Mouse (Mus musculus): ENCODE results near the gene Rundc3a. TPM values are rescaled to one million over a fixed set of nuclear protein-coding genes. Genes with fewer than 3 reads are reported as not detected.
A peak's percentile ranks its signal among the peaks of the same experiment; 100 is the strongest.

Gene Rundc3a
- total and polyA plus RNA-seq, 3 experiments = 0.16 TPM; not detected in 2

GRCm38 (mm10) chr11:102432115-102432843 is 39.1 kb downstream of the Rundc3a start:
- Histone ChIP-seq H3K27me3 (ENCODE audit: insufficient read depth, low read length) (peaks cover 25% of the 10 kb centered on the region), H3K4me1 (ENCODE audit: insufficient read depth, low read depth, low read length) (peaks cover 36% of the 10 kb centered on the region), H3K36me3 (replicated peaks) (peaks cover 36% of the 10 kb centered on the region), H3K9me3 (replicated peaks) (peaks cover 2% of the 10 kb centered on the region), H3K4me3 (ENCODE audit: low read depth, low read length) (peak overlapping the region; percentile 42; the same call in 1 of the 2 replicates)
- ATAC-seq (ENCODE audit: extremely low read depth, insufficient number of reproducible peaks, low FRiP score, poor library complexity, severe bottlenecking) (no peak), DNase-seq (ENCODE audit: low spot score) (no peak)
- TF ChIP-seq GATA2 (IDR thresholded peaks at IDR 0.05; ENCODE audit: borderline replicate concordance, low read depth, low read length) (no peak), CTCF (IDR thresholded peaks at IDR 0.05; ENCODE audit: low read depth, low read length) (no peak), POLR2AphosphoS5 (IDR thresholded peaks at IDR 0.05; ENCODE audit: insufficient replicate concordance, low read depth, low read length) (no peak), TAL1 (conservative IDR thresholded peaks at IDR 0.05; ENCODE audit: low read depth, low read length) (no peak), GATA1 (IDR thresholded peaks at IDR 0.05; ENCODE audit: borderline replicate concordance, low read length) (no peak)

DNA sequence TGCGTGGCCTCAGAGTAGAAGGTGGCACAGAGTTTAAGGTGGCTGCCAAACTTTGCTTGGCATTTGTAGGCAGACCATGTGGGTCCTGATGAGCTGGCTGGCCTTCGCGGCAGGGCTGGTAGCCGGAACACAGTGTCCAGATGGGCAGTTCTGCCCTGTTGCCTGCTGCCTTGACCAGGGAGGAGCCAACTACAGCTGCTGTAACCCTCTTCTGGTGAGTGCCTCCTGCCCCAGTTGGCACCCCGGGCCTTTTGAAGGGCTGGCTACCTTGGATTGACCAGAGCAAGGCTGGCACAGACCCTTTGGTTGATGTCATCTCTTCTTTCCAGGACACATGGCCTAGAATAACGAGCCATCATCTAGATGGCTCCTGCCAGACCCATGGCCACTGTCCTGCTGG is 39.7 kb downstream of the Rundc3a start:
- TF ChIP-seq CTCF (IDR thresholded peaks at IDR 0.05; ENCODE audit: low read depth, low read length) (no peak), POLR2AphosphoS5 (IDR thresholded peaks at IDR 0.05; ENCODE audit: insufficient replicate concordance, low read depth, low read length) (no peak), GATA2 (IDR thresholded peaks at IDR 0.05; ENCODE audit: borderline replicate concordance, low read depth, low read length) (no peak), TAL1 (conservative IDR thresholded peaks at IDR 0.05; ENCODE audit: low read depth, low read length) (no peak), GATA1 (IDR thresholded peaks at IDR 0.05; ENCODE audit: borderline replicate concordance, low read length) (no peak)
- Histone ChIP-seq H3K4me3 (ENCODE audit: low read depth, low read length) (0 out of 2 replicates have a peak overlapping the region, but pooled peaks have one; percentile 11), H3K36me3 (replicated peaks) (peaks cover 36% of the 10 kb centered on the region), H3K4me1 (ENCODE audit: insufficient read depth, low read depth, low read length) (peaks cover 41% of the 10 kb centered on the region), H3K9me3 (replicated peaks) (peaks cover 8% of the 10 kb centered on the region), H3K27me3 (ENCODE audit: insufficient read depth, low read length) (peaks cover 31% of the 10 kb centered on the region)
- DNase-seq (ENCODE audit: low spot score) (no peak), ATAC-seq (ENCODE audit: extremely low read depth, insufficient number of reproducible peaks, low FRiP score, poor library complexity, severe bottlenecking) (no peak)

DNA sequence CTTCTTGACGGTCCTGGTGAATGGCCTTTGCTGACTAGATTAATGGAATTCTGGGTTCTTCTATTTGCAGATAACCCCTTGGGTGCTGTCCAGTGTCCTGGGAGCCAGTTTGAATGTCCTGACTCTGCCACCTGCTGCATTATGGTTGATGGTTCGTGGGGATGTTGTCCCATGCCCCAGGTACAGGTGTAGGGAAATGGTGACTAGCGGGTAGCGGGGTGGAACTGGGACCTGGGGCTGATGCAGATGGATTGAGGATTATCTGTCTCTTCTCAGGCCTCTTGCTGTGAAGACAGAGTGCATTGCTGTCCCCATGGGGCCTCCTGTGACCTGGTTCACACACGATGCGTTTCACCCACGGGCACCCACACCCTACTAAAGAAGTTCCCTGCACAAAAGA is 40.7 kb downstream of the Rundc3a start:
- ATAC-seq (ENCODE audit: extremely low read depth, insufficient number of reproducible peaks, low FRiP score, poor library complexity, severe bottlenecking) (no peak), DNase-seq (ENCODE audit: low spot score) (no peak)
- Histone ChIP-seq H3K36me3 (replicated peaks) (peaks cover 36% of the 10 kb centered on the region), H3K4me3 (ENCODE audit: low read depth, low read length) (no peak overlapping the region), H3K27me3 (ENCODE audit: insufficient read depth, low read length) (peaks cover 40% of the 10 kb centered on the region), H3K9me3 (replicated peaks) (peaks cover 14% of the 10 kb centered on the region), H3K4me1 (ENCODE audit: insufficient read depth, low read depth, low read length) (peaks cover 47% of the 10 kb centered on the region)
- TF ChIP-seq CTCF (IDR thresholded peaks at IDR 0.05; ENCODE audit: low read depth, low read length) = no peak
- TF ChIP-seq GATA1 (IDR thresholded peaks at IDR 0.05; ENCODE audit: borderline replicate concordance, low read length) = no peak
- no peak for TF ChIP-seq GATA2 (IDR thresholded peaks at IDR 0.05; ENCODE audit: borderline replicate concordance, low read depth, low read length)
- no peak for TF ChIP-seq TAL1 (conservative IDR thresholded peaks at IDR 0.05; ENCODE audit: low read depth, low read length)
- no peak for TF ChIP-seq POLR2AphosphoS5 (IDR thresholded peaks at IDR 0.05; ENCODE audit: insufficient replicate concordance, low read depth, low read length)

GRCm38 (mm10) chr11:102434406-102434805 is 41.2 kb downstream of the Rundc3a start:
- 0 out of 2 replicates have a peak, but pooled peaks have one; percentile 17 for ATAC-seq (ENCODE audit: extremely low read depth, insufficient number of reproducible peaks, low FRiP score, poor library complexity, severe bottlenecking)
- peaks cover 14% of the 10 kb centered on the region for H3K9me3 ChIP-seq (replicated peaks)
- peaks cover 40% of the 10 kb centered on the region for H3K27me3 ChIP-seq (ENCODE audit: insufficient read depth, low read length)
- no peak for TF ChIP-seq POLR2AphosphoS5 (IDR thresholded peaks at IDR 0.05; ENCODE audit: insufficient replicate concordance, low read depth, low read length)
- TF ChIP-seq CTCF (IDR thresholded peaks at IDR 0.05; ENCODE audit: low read depth, low read length) = peak; percentile 53
- TF ChIP-seq GATA2 (IDR thresholded peaks at IDR 0.05; ENCODE audit: borderline replicate concordance, low read depth, low read length) = no peak
- TF ChIP-seq GATA1 (IDR thresholded peaks at IDR 0.05; ENCODE audit: borderline replicate concordance, low read length) = no peak
- no peak for TF ChIP-seq TAL1 (conservative IDR thresholded peaks at IDR 0.05; ENCODE audit: low read depth, low read length)
- peaks cover 44% of the 10 kb centered on the region for H3K4me1 ChIP-seq (ENCODE audit: insufficient read depth, low read depth, low read length)
- H3K4me3 ChIP-seq (ENCODE audit: low read depth, low read length) = no peak overlapping the region
- H3K36me3 ChIP-seq (replicated peaks) = peaks cover 36% of the 10 kb centered on the region
- DNase-seq (ENCODE audit: low spot score) = peak; percentile 70

DNA sequence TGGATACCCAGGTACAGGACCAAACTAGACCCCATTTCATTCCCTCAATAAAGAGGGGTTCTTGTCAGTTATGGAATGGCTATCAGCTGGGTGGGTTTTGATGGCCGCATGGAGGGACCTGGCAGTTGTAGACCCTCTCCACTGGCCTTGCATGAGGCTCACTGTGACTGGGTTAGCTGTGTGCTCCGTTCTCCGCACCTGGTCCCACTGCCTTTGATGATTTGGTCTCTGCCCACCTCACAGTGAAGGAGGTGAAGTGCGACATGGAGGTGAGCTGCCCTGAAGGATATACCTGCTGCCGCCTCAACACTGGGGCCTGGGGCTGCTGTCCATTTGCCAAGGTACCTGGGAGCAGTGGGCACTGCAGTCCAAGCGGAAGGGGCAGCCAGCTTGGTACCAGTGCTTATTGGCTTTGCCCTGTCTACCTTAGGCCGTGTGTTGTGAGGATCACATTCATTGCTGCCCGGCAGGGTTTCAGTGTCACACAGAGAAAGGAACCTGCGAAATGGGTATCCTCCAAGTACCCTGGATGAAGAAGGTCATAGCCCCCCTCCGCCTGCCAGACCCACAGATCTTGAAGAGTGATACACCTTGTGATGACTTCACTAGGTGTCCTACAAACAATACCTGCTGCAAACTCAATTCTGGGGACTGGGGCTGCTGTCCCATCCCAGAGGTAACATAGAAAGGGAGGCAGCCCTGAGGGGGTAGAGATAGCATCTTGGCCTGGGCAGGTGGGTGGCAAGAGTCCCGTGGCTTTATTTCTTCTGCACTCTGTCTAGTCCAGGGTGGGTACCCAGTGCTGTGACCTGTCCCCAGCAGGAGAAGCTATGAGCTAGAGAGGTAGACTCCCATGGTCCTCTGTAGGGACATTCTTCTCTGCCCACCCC is 41.9 kb downstream of the Rundc3a start:
- ATAC-seq (ENCODE audit: extremely low read depth, insufficient number of reproducible peaks, low FRiP score, poor library complexity, severe bottlenecking) (no peak), DNase-seq (ENCODE audit: low spot score) (no peak)
- H3K9me3 ChIP-seq (replicated peaks) = peaks cover 14% of the 10 kb centered on the region
- peaks cover 45% of the 10 kb centered on the region for H3K27me3 ChIP-seq (ENCODE audit: insufficient read depth, low read length)
- H3K36me3 ChIP-seq (replicated peaks) = peaks cover 36% of the 10 kb centered on the region
- H3K4me1 ChIP-seq (ENCODE audit: insufficient read depth, low read depth, low read length) = peaks cover 38% of the 10 kb centered on the region
- no peak overlapping the region for H3K4me3 ChIP-seq (ENCODE audit: low read depth, low read length)
- TF ChIP-seq CTCF (IDR thresholded peaks at IDR 0.05; ENCODE audit: low read depth, low read length) (no peak), TAL1 (conservative IDR thresholded peaks at IDR 0.05; ENCODE audit: low read depth, low read length) (no peak), GATA1 (IDR thresholded peaks at IDR 0.05; ENCODE audit: borderline replicate concordance, low read length) (no peak), POLR2AphosphoS5 (IDR thresholded peaks at IDR 0.05; ENCODE audit: insufficient replicate concordance, low read depth, low read length) (no peak), GATA2 (IDR thresholded peaks at IDR 0.05; ENCODE audit: borderline replicate concordance, low read depth, low read length) (no peak)
